ENCODE assay signal across 10 mouse cellular contexts in genomic region chr14:78639691-78640090, GRCm38 (mm10).
"Had no signal": no experiment of that assay in that cellular context is flagged by ENCODE, and none has a peak within 500 bp of the region (broad histone marks: within the 10 kb centered on the region; RNA-seq: fewer than 3 reads in every experiment).

No protein-coding gene starts in this region.

- ATAC-seq: midbrain, embryonic 16.5 days had no signal

- DNase-seq: lung, adult 18-20 months; lung, embryonic 14.5 days; lung, postnatal 10 days; lung, postnatal 4 days; midbrain, embryonic 14.5 days; right cerebral cortex, postnatal 14 days; thymus, adult 2 months; thymus, postnatal 25 days; thymus, postnatal 4 days had no signal
